Mouse (Mus musculus): ENCODE measurements around the gene Hibadh.
"Not testable (repeated sequence)": the region's sequence is repeated elsewhere in the genome, so short reads cannot be mapped to it uniquely, and the experiment has no call there.

Gene Hibadh

GRCm38 (mm10) chr6:52640224-52640712 is at the start of gene Hibadh:
TSS of gene Hibadh (minus strand) at chr6:52640389.
- DNase-seq (ENCODE audit: low read depth, low spot score): peak; percentile 98

DNA sequence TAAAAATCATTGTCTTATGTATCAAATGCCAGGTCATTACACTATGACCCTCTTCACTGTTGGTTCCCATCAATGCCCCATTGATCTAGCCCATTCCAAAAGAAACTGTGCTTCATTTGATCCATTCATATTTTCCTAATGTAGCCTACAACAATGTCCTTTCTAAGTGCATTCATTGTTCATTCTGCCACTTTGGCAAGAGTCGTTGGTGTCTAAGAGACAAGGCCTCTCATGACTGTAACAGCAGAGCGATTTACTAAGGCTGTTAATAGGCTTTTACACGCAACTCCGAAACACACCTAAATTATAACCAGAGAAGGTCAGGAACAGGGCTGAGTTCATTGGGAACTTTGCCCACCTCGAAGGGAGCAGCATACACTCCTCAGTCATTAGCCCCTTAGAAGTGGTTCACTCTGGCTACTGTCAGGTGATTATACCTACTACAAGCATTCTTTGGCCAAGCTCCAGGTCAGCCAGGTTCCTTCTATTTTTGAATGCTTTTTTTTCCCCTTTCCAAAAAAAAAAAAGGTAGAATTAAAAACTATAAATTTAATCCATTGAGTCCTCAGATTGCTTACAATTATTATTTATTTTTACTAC is 46.8 kb upstream of the Hibadh start:
- DNase-seq (ENCODE audit: low read depth, low spot score): no peak

- DNase-seq (ENCODE audit: low read depth, low spot score): no peak
These were observed 42.4 kb upstream of the Hibadh start for GRCm38 (mm10) chr6:52682607-52683006.

- no peak for DNase-seq (ENCODE audit: low read depth, low spot score)
These were observed 41.8 kb upstream of the Hibadh start for GRCm38 (mm10) chr6:52681847-52682485.

GRCm38 (mm10) chr6:52680458-52681032 is 40.4 kb upstream of the Hibadh start:
- DNase-seq (ENCODE audit: low read depth, low spot score): no peak

- DNase-seq (ENCODE audit: low read depth, low spot score): no peak
These were observed 39.4 kb upstream of the Hibadh start for GRCm38 (mm10) chr6:52679565-52679964.

DNA sequence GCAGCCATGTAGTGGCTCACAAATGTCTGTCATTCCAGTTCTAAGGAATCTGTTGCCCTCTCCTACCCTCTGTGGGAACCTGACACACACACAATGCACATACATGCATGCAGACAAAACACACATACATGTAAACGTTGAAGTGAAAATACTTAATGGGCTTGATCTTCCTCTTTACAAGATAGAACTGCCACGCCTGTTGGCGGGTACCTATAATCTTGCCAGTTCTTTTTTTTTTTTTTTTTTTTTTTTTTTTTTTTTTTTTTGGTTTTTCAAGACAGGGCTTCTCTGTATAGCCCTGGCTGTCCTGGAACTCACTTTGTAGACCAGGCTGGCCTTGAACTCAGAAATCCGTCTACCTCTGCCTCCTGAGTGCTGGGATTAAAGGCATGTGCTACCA is 37.3 kb upstream of the Hibadh start:
- DNase-seq (ENCODE audit: low read depth, low spot score): not testable (repeated sequence)

DNA sequence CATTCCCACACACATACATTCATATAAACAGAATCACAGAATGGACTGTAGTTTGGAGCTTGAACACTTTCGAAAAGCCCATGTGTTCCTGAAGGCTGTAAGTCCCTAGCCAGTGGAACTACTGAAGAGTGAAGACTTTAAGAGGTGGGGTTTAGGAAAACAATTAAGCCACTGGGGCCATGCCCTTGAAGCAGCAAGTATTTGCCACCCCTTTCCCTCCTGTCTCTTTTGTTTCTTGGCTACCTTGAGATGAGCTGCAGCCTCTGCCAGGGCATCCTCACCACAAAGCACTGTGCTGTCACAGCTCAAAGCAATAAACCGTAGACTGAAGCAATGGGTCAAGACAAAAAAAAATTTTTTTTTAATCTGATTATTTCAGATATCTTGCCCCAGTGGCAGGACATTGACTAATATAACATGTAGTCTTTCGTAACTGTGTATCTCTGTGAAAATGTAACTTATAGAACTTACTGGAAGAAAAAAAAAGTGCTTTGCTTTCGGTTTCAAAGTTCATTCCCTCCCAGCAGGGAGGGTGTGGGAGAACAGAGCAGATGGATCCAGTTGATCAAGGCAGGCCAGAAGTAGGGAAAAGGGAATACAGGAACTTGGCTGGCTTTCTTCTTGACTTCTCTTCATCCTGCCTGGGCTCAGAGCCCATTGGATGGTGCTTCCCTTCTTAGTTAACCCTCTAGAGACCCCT is 35.2 kb upstream of the Hibadh start:
- DNase-seq (ENCODE audit: low read depth, low spot score): no peak

- DNase-seq (ENCODE audit: low read depth, low spot score): no peak
These were observed 34.4 kb upstream of the Hibadh start for GRCm38 (mm10) chr6:52674541-52674940.

GRCm38 (mm10) chr6:52673706-52674105 is 33.5 kb upstream of the Hibadh start:
- no peak for DNase-seq (ENCODE audit: low read depth, low spot score)

DNA sequence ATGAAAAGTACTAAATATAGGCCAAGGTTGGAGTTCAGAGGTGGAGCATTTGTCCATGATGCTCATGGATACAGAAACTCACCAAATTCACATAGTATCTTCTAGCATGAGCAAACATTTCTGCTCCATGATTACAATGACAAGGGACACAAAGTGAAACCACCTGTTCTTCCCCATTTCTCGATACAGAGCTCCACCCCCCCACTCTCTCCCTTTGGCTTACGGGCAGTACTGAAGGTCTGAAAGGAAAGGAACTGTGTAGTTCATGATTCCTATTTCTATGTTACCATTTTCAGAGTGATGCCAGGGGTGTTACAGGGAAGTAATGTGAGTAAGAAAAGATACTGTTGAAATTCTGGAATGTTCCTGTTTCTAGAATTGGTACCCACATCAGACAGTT is 32.4 kb upstream of the Hibadh start:
- DNase-seq (ENCODE audit: low read depth, low spot score): no peak

- no peak for DNase-seq (ENCODE audit: low read depth, low spot score)
These were observed 31.6 kb upstream of the Hibadh start for GRCm38 (mm10) chr6:52671791-52672190.

DNA sequence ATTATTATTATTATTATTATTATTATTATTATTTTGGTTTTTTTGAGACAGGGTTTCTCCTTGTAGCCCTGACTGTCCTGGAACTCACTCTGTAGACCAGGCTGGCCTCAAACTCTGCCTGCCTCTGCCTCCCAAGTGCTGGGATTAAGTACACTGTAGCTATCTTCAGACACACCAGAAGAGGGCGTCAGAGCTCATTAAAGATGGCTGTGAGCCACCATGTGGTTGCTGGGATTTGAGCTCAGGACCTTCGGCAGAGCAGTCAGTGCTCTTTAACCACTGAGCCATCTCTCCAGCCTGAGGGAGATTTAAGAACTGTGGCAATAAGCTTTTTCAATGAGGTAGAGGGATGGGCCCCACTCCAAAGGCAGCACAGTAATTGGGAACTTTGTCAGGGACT is 29.7 kb upstream of the Hibadh start:
- not testable (repeated sequence) for DNase-seq (ENCODE audit: low read depth, low spot score)

DNA sequence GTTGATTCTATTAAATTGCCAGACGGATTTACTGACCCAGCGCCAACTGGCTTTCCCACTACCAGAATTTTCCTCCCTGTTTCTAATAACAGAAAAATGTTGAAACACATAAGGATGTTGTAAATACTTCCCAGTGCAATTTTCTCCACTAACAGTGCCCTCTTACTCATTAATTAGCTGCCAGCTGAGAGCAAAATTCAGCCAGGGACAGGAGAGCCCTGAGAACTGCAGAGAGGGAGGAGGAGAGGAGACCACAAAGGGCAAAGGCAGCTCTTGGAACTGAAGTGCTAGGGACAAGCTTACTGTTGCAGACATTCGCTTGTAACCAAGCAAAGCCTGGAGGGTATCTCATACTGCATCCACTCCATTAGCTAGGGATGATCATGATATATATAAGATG is 27.5 kb upstream of the Hibadh start:
- DNase-seq (ENCODE audit: low read depth, low spot score): no peak

DNA sequence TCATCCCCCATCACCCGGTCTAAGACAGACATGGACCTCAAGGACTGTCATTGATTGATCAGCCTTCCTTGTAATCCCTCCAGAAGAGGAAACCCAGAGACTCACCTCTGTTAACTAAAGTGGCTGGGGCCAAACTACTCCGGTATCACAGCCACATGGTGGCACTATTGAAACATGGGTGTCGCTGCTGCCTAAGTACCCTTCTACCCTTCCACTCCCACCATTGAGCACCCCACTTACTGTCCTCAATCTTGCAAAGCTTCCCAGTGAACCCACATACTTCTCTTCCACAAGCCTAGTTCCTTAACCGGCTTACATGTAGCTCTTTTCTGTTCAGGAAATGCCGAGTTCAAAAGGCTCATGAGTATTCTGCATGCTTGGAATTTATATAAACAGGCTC is 22.8 kb upstream of the Hibadh start:
- DNase-seq (ENCODE audit: low read depth, low spot score): no peak

GRCm38 (mm10) chr6:52655266-52655665 is 15.1 kb upstream of the Hibadh start:
- DNase-seq (ENCODE audit: low read depth, low spot score): no peak

DNA sequence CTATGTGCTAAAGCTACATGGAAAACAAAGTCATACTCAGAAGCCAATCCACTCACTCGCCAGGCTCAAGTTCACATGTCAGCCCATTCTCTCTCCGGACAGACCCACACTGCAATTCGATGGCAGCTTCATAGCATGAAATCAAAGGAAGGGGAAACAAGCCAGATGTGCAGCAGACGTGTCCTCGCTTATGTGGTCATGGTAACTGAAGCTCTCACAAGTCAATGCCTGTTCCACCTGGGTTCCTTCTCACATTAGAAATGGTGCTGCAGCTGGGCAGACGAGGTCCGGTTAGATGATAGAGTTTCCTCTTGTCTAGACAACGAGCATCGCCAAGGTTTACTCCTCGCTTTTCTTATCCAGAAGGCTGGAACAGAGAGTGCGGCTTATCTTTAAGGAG is 8.6 kb upstream of the Hibadh start:
- DNase-seq (ENCODE audit: low read depth, low spot score): no peak

DNA sequence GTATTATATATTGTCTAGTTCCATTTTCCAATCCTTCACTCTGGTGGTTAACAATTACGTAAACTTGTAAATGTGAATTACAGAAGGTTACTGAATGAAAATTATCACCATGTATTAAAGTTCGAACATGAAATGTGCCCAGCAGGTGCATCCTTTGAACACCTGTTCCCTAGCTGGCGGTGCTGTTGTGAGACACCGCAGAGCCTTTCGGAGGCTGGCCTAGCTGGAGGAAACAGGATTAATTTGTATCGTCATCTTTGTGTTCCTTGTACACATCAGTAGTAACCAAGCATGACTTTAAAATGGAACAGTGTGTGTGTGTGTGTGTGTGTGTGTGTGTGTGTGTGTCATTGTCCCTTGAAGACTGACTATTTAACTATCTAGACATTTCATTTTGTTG is 7.8 kb upstream of the Hibadh start:
- DNase-seq (ENCODE audit: low read depth, low spot score): no peak

DNA sequence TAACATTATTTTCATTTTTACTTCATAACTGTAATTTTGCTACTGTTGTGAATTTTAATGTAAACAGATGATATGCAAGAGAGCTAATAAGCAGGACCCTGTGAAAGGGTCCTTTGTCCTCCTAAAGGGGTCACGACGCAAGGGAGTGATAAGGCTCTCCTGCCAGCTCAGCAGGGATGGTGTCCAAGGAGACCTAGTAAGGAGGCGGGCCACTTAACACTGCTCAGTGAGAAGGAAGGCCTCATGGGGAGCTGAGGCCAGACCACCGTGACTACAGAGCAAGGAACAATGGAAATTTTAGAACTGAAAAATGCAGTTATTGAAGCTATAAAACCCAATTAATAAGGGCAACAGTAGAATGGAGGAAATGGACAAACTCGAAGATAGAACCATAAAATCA is 5.7 kb upstream of the Hibadh start:
- no peak for DNase-seq (ENCODE audit: low read depth, low spot score)

DNA sequence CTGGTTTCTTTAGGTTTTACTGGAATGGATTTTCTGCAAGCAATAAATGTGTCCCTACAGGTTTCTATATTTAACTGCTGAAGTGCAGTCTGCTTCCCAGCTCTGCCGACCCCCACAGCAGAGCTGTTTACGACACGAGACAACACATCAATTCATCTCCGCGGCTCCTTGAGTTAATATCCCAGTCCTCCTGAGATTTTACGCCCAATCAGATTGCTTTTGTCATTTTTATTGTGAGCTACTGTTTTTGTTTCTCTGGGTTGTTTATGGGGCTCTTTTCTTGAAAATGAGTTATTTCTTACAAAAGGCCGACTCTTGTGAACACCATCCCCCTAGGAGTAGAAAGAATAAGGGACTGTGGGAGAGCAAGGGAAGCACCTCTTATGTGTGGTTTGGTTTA is 2.0 kb upstream of the Hibadh start:
- DNase-seq (ENCODE audit: low read depth, low spot score): no peak

- DNase-seq (ENCODE audit: low read depth, low spot score): no peak
These were observed 887 bp upstream of the Hibadh start for GRCm38 (mm10) chr6:52641076-52641475.

GRCm38 (mm10) chr6:52639546-52640223 is 504 bp downstream of the Hibadh start:
- no peak for DNase-seq (ENCODE audit: low read depth, low spot score)
